Mouse (Mus musculus) mesoderm, embryonic 11.5 days (tissue): ENCODE data around the gene Nme4.
A peak's percentile ranks its signal among the peaks of the same experiment; 100 is the strongest.

Experiments
- DNase-seq: peaks from one replicate; pipeline ENCODE4 v3.0.0-alpha.2; 2012; ENCODE audit warnings: low read depth, low spot score

Gene Nme4

GRCm38 (mm10) chr17:26095121-26095740 is at the start of gene Nme4:
Nme4 (minus strand) TSS chr17:26095602.
- DNase-seq: peak; percentile 58

- DNase-seq: no peak
Measured at GRCm38 (mm10) chr17:26143386-26143785, 48.0 kb upstream of the Nme4 start.

- no peak for DNase-seq
Measured at GRCm38 (mm10) chr17:26142796-26143195, 47.4 kb upstream of the Nme4 start.

GRCm38 (mm10) chr17:26138901-26139381 is 43.5 kb upstream of the Nme4 start:
- DNase-seq: peak; percentile 30

GRCm38 (mm10) chr17:26138239-26138836 is 42.9 kb upstream of the Nme4 start, which contains the start of gene Axin1:
Axin1 (plus strand) TSS chr17:26138688.
- peak; percentile 98 for DNase-seq

- DNase-seq: no peak
Measured at GRCm38 (mm10) chr17:26137751-26138130, 42.3 kb upstream of the Nme4 start.

GRCm38 (mm10) chr17:26137106-26137750 is 41.8 kb upstream of the Nme4 start:
- no peak for DNase-seq

GRCm38 (mm10) chr17:26131856-26132853 is 36.8 kb upstream of the Nme4 start:
- no peak for DNase-seq

- DNase-seq: no peak
Measured at GRCm38 (mm10) chr17:26131062-26131732, 35.8 kb upstream of the Nme4 start.

GRCm38 (mm10) chr17:26125226-26125625 is 29.8 kb upstream of the Nme4 start:
- no peak for DNase-seq

GRCm38 (mm10) chr17:26124560-26124959 is 29.2 kb upstream of the Nme4 start:
- no peak for DNase-seq

GRCm38 (mm10) chr17:26123267-26123684 is 27.9 kb upstream of the Nme4 start, which contains the start of gene Mrpl28:
Mrpl28 (plus strand) TSS chr17:26123500.
- peak; percentile 99 for DNase-seq

GRCm38 (mm10) chr17:26122431-26123140 is 27.2 kb upstream of the Nme4 start:
- DNase-seq: no peak

GRCm38 (mm10) chr17:26119766-26120710 is 24.6 kb upstream of the Nme4 start:
- peak; percentile 65 for DNase-seq

GRCm38 (mm10) chr17:26116503-26117258 is 21.3 kb upstream of the Nme4 start:
- no peak for DNase-seq

- DNase-seq: no peak
Measured at GRCm38 (mm10) chr17:26115956-26116487, 20.6 kb upstream of the Nme4 start.

GRCm38 (mm10) chr17:26115205-26115898 is 19.9 kb upstream of the Nme4 start:
- DNase-seq: no peak
